9 mouse cellular contexts compared by ENCODE assay signal in genomic region chr6:54253206-54253605, GRCm38 (mm10).
DNase-seq lines count a peak whose midpoint lies in the region; ATAC-seq and TF ChIP-seq lines count a peak whose summit lies in the region.
"Had no signal": no experiment of that assay in that cellular context is flagged by ENCODE, and none has a peak within 500 bp of the region (broad histone marks: within the 10 kb centered on the region; RNA-seq: fewer than 3 reads in every experiment).

No protein-coding gene starts in this region.

- intact Hi-C loops in gastrocnemius, postnatal 14 days (cut with DNase I; ENCODE audit: low total_unique reads), result loop anchor here (5.0 kb wide), 1 partner anchor 114 kb away; no protein-coding TSS in a partner anchor

- peak; percentile 34 for DNase-seq in gastrocnemius, postnatal 10 days
- DNase-seq in gastrocnemius, postnatal 14 days, result no peak
- DNase-seq in thymus, adult 2 months, result peak; percentile 31
- no peak for DNase-seq in thymus, adult 18-20 months
- peak; percentile 65 to 74 for DNase-seq in cerebellum, postnatal 25 days
- DNase-seq in urinary bladder, adult 2 months (ENCODE audit: low spot score), result no peak
- no peak for DNase-seq in urinary bladder, postnatal 36 days (ENCODE audit: low spot score in 2 of 2)

- H3K4me3 ChIP-seq in thymus, adult 2 months (ENCODE audit: control insufficient read depth, insufficient read depth, low read length), result no peak overlapping the region
- H3K4me3 ChIP-seq: lung, embryonic 15.5 days had no signal

- TF ChIP-seq CTCF in thymus, adult 2 months (IDR thresholded peaks at IDR 0.05; ENCODE audit: borderline replicate concordance, control insufficient read depth, extremely low read depth, insufficient read depth, low read length, poor library complexity), result 0 out of 2 replicates have a peak, but pooled peaks have one; percentile 30

- no peaks in the 10 kb centered on the region for H3K4me1 ChIP-seq in thymus, adult 2 months (replicated peaks; ENCODE audit: control insufficient read depth, insufficient read depth, low read length)

- H3K27ac ChIP-seq in thymus, adult 2 months (ENCODE audit: control insufficient read depth, insufficient read depth, low read length), result no peak overlapping the region
- H3K27ac ChIP-seq: lung, embryonic 15.5 days had no signal

- 79% methylated on average over 5 of the region's 5 CpGs for WGBS in thymus, adult 2 months

- no peak for TF ChIP-seq POLR2A in thymus, adult 2 months (IDR thresholded peaks at IDR 0.05; ENCODE audit: control insufficient read depth, extremely low read depth, insufficient read depth, low read length, poor library complexity)

- no peaks in the 10 kb centered on the region for H3K36me3 ChIP-seq in thymus, adult 2 months (ENCODE audit: control insufficient read depth, insufficient read depth, low read length)
- H3K36me3 ChIP-seq: lung, embryonic 15.5 days had no signal

- peak; percentile 70 for ATAC-seq in megakaryocyte progenitor cell, adult 5-6 weeks (replicated peaks; ENCODE audit: poor library complexity)

- H3K27me3 ChIP-seq in thymus, adult 2 months (ENCODE audit: control insufficient read depth, insufficient read depth, low read length), result no peaks in the 10 kb centered on the region
- H3K27me3 ChIP-seq: lung, embryonic 15.5 days had no signal

Comparison
In these comparisons a context has a peak if more than half of its experiments do, and no peak if none do; other contexts are left out.
1. DNase-seq: peak in gastrocnemius, postnatal 10 days (single experiment), thymus, adult 2 months (single experiment) and cerebellum, postnatal 25 days (2 of 2); none in gastrocnemius, postnatal 14 days (single experiment), thymus, adult 18-20 months (0 of 2), urinary bladder, adult 2 months (single experiment) and urinary bladder, postnatal 36 days (0 of 2).